Mouse (Mus musculus): ENCODE data around the gene Cpvl.

Gene Cpvl

GRCm38 (mm10) chr6:53978571-53978970 lies at the start of gene Cpvl:
Gene Cpvl, minus strand, starts transcription at chr6:53978671.
- no peak for DNase-seq (ENCODE audit: inconsistent ontology term)

GRCm38 (mm10) chr6:54023846-54024245 lies 45.4 kb upstream of the Cpvl start:
- no peak for DNase-seq (ENCODE audit: inconsistent ontology term)

- DNase-seq (ENCODE audit: inconsistent ontology term): peak; percentile 21
Measured at GRCm38 (mm10) chr6:54021123-54021789, 42.8 kb upstream of the Cpvl start.

- DNase-seq (ENCODE audit: inconsistent ontology term): no peak
Measured at GRCm38 (mm10) chr6:54018861-54019260, 40.4 kb upstream of the Cpvl start.

- DNase-seq (ENCODE audit: inconsistent ontology term): peak; percentile 75
Measured at GRCm38 (mm10) chr6:54018038-54018437, 39.6 kb upstream of the Cpvl start.

GRCm38 (mm10) chr6:54012163-54012562 lies 33.7 kb upstream of the Cpvl start:
- DNase-seq (ENCODE audit: inconsistent ontology term): no peak

- DNase-seq (ENCODE audit: inconsistent ontology term): no peak
Measured at GRCm38 (mm10) chr6:54010362-54010761, 31.9 kb upstream of the Cpvl start.

- DNase-seq (ENCODE audit: inconsistent ontology term): no peak
Measured at GRCm38 (mm10) chr6:54009293-54009692, 30.8 kb upstream of the Cpvl start.

- DNase-seq (ENCODE audit: inconsistent ontology term): no peak
Measured at GRCm38 (mm10) chr6:54008448-54009120, 30.1 kb upstream of the Cpvl start.

- DNase-seq (ENCODE audit: inconsistent ontology term): no peak
Measured at GRCm38 (mm10) chr6:54005302-54005701, 26.8 kb upstream of the Cpvl start.

GRCm38 (mm10) chr6:53996226-53996955 lies 17.9 kb upstream of the Cpvl start:
- no peak for DNase-seq (ENCODE audit: inconsistent ontology term)

GRCm38 (mm10) chr6:53995519-53995918 lies 17.0 kb upstream of the Cpvl start:
- no peak for DNase-seq (ENCODE audit: inconsistent ontology term)

GRCm38 (mm10) chr6:53992386-53992785 lies 13.9 kb upstream of the Cpvl start:
- DNase-seq (ENCODE audit: inconsistent ontology term): no peak

- DNase-seq (ENCODE audit: inconsistent ontology term): no peak
Measured at GRCm38 (mm10) chr6:53987235-53987634, 8.8 kb upstream of the Cpvl start.

GRCm38 (mm10) chr6:53986273-53986985 lies 8.0 kb upstream of the Cpvl start:
- no peak for DNase-seq (ENCODE audit: inconsistent ontology term)

- DNase-seq (ENCODE audit: inconsistent ontology term): no peak
Measured at GRCm38 (mm10) chr6:53983820-53984219, 5.3 kb upstream of the Cpvl start.

- no peak for DNase-seq (ENCODE audit: inconsistent ontology term)
Measured at GRCm38 (mm10) chr6:53982612-53983011, 4.1 kb upstream of the Cpvl start.

- no peak for DNase-seq (ENCODE audit: inconsistent ontology term)
Measured at GRCm38 (mm10) chr6:53982047-53982600, 3.7 kb upstream of the Cpvl start.

GRCm38 (mm10) chr6:53980817-53981480 lies 2.5 kb upstream of the Cpvl start:
- no peak for DNase-seq (ENCODE audit: inconsistent ontology term)

- no peak for DNase-seq (ENCODE audit: inconsistent ontology term)
Measured at GRCm38 (mm10) chr6:53974040-53974439, 4.4 kb downstream of the Cpvl start.

GRCm38 (mm10) chr6:53973468-53973867 lies 5.0 kb downstream of the Cpvl start:
- no peak for DNase-seq (ENCODE audit: inconsistent ontology term)
